Mouse (Mus musculus): Measurements from ENCODE around the gene Pdcd4.

DNA sequence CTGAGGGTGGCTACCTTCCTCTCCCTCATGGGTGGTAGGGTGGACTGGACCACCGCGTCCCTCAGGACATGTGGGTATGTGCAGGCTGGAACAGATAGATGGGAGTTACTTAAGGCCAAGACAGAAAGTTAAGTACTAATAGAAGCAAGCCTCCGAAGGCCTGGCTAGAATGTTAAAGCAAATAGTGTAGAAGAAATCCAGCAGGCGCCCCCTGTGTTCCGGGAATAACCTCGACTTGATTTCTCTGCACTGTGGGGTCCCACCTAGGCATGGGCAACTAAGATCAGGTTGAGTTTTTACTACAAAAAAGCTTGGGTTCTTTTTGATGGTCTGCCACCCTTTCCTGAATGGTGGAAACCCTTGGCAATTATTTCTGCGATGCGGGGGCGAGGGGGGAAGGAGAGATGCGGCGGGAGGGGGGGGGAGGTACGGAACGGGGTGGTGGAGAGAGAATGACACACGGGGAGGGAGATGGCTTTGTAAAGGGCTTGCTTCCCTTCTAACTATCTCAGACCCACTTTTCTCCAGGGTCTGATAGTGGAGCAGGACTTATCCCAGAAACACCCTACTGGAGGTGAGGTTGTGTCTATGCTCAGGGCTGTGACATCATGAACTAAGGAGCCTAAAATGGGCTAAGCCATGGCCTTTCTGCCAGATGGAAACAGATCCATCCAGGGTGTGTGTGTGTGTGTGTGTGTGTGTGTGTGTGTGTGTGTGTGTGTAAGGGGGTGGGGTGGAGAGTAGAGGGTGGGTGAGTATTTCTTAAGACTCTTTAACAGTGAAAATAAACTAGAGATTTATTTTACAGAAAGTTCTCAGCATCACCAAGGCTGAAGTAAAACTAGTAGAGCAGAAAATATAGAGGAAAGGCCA, 40.0 kb upstream of the Pdcd4 start:
- no peak for TF ChIP-seq CTCF (IDR thresholded peaks at IDR 0.05; ENCODE audit: low read depth)
- TF ChIP-seq EP300 (IDR thresholded peaks at IDR 0.05; ENCODE audit: low read depth) = no peak

Measured in liver, postnatal 0 days (tissue).